Mouse (Mus musculus) hindbrain, embryonic 16.5 days (tissue): ENCODE results near the gene Cblb. TPM values are rescaled to one million over a fixed set of nuclear protein-coding genes. Genes with fewer than 3 reads are reported as not detected.

ENCODE experiments used
- ATAC-seq: fragments of 200-750 bp; cut with Nextera tagmentation; 2 replicates; pipeline ENCODE4 v1.8.0; 2017; ENCODE audit warnings: moderate TSS enrichment, moderate library complexity
- H3K27ac ChIP-seq: fragments of 300-500 bp; sonication (generic); 2 replicates; pipeline ENCODE4 v1.5.1; 2014; ENCODE audit warnings: low read depth, mild to moderate bottlenecking, control low read depth, low read length, moderate library complexity
- H3K27me3 ChIP-seq: fragments of 300-500 bp; sonication (generic); replicated peaks from 2 replicates; pipeline ENCODE4 v1.6.1; 2014; ENCODE audit warnings: low read length; ENCODE audit not compliant: control insufficient read depth, insufficient read depth
- H3K36me3 ChIP-seq: fragments of 300-500 bp; sonication (generic); 2 replicates; pipeline ENCODE4 v1.6.1; 2014; ENCODE audit warnings: mild to moderate bottlenecking, low read length, moderate library complexity, mixed read lengths; ENCODE audit not compliant: control insufficient read depth, insufficient read depth
- H3K4me1 ChIP-seq: fragments of 300-500 bp; sonication (generic); 2 replicates; pipeline ENCODE4 v1.6.1; 2014; ENCODE audit warnings: low read depth, low read length; ENCODE audit not compliant: control insufficient read depth, insufficient read depth
- H3K4me2 ChIP-seq: fragments of 300-500 bp; sonication (generic); 2 replicates; pipeline ENCODE4 v1.6.1; 2014; ENCODE audit warnings: mild to moderate bottlenecking, low read length, control low read depth, moderate library complexity
- H3K4me3 ChIP-seq: fragments of 300-500 bp; sonication (generic); 2 replicates; pipeline ENCODE4 v1.5.1; 2014; ENCODE audit warnings: mild to moderate bottlenecking, low read length, control low read depth, moderate library complexity
- H3K9ac ChIP-seq: fragments of 300-500 bp; sonication (generic); 2 replicates; pipeline ENCODE4 v1.6.1; 2014; ENCODE audit warnings: low read depth, mild to moderate bottlenecking, control low read depth, low read length, moderate library complexity
- H3K9me3 ChIP-seq: fragments of 300-500 bp; sonication (generic); 2 replicates; pipeline ENCODE4 v1.6.1; 2014; ENCODE audit warnings: mild to moderate bottlenecking, low read length, moderate library complexity; ENCODE audit not compliant: control insufficient read depth
- WGBS: fragments of 180-500 bp; shearing (Covaris S2); extraction: QIAGEN DNeasy Blood & Tissue Kit; methylation state at CpG from one replicate; pipeline ENCODE4 v1.1.7; 2014; 5-methylcytosine and 5-hydroxymethylcytosine counted together
- polyA plus RNA-seq: library from polyadenylated mRNA; unstranded; fragments of >200 nt; fragmentation: Nextera tagmentation; extraction: Ambion mirVana; gene quantifications from 2 replicates; pipeline ENCODE4 v1.2.1, GENCODE M21; 2015

Gene Cblb
- polyA plus RNA-seq, 1 experiment from 2014 or later = 8.0 TPM

GRCm38 (mm10) chr16:52222896-52223295 lies 191.9 kb downstream of the Cblb start:
- ATAC-seq = no peak
- no peaks in the 10 kb centered on the region for H3K9me3 ChIP-seq

GRCm38 (mm10) chr16:52229446-52229845 lies 198.4 kb downstream of the Cblb start:
- no peaks in the 10 kb centered on the region for H3K4me1 ChIP-seq
- no peak overlapping the region for H3K9ac ChIP-seq
- 85% methylated on average over 7 of the region's 7 CpGs for WGBS
- ATAC-seq = no peak
- no peaks in the 10 kb centered on the region for H3K36me3 ChIP-seq
- no peaks in the 10 kb centered on the region for H3K9me3 ChIP-seq
- H3K4me2 ChIP-seq = no peak overlapping the region
- no peak overlapping the region for H3K27ac ChIP-seq
- H3K27me3 ChIP-seq = no peaks in the 10 kb centered on the region
- no peak overlapping the region for H3K4me3 ChIP-seq

More at GRCm38 (mm10) chr16:52222896-52223295, 191.9 kb downstream of the Cblb start:
- Histone ChIP-seq H3K9ac (no peak overlapping the region), H3K27me3 (no peaks in the 10 kb centered on the region), H3K4me3 (no peak overlapping the region), H3K36me3 (no peaks in the 10 kb centered on the region), H3K4me2 (no peak overlapping the region), H3K27ac (no peak overlapping the region), H3K4me1 (no peaks in the 10 kb centered on the region)
- WGBS = 80% methylated on average over 4 of the region's 4 CpGs

- Histone ChIP-seq H3K27ac (no peak overlapping the region), H3K4me3 (no peak overlapping the region), H3K9me3 (no peaks in the 10 kb centered on the region), H3K36me3 (no peaks in the 10 kb centered on the region), H3K4me1 (no peaks in the 10 kb centered on the region), H3K4me2 (no peak overlapping the region), H3K9ac (no peak overlapping the region), H3K27me3 (no peaks in the 10 kb centered on the region)
- no peak for ATAC-seq
- WGBS = 67% methylated on average over 2 of the region's 2 CpGs
Observed at GRCm38 (mm10) chr16:52229930-52230329, 198.9 kb downstream of the Cblb start.

GRCm38 (mm10) chr16:52242144-52242543 lies 211.1 kb downstream of the Cblb start:
- 86% methylated on average over 2 of the region's 2 CpGs for whole genome bisulfite sequencing
- Histone ChIP-seq H3K36me3 (no peaks in the 10 kb centered on the region), H3K4me3 (no peak overlapping the region), H3K27me3 (no peaks in the 10 kb centered on the region), H3K9me3 (no peaks in the 10 kb centered on the region), H3K9ac (no peak overlapping the region), H3K4me2 (no peak overlapping the region), H3K4me1 (no peaks in the 10 kb centered on the region), H3K27ac (no peak overlapping the region)
- no peak for ATAC-seq

GRCm38 (mm10) chr16:52243421-52243973 lies 212.5 kb downstream of the Cblb start:
- peak; percentile 34; the same call in 1 of the 2 replicates for ATAC-seq

GRCm38 (mm10) chr16:52250196-52250595 lies 219.2 kb downstream of the Cblb start:
- no peak overlapping the region for H3K27ac ChIP-seq
- 0 out of 2 replicates have a peak, but pooled peaks cover 3% of the 10 kb centered on the region for H3K36me3 ChIP-seq
- no peaks in the 10 kb centered on the region for H3K4me1 ChIP-seq
- no peak for ATAC-seq
- no peaks in the 10 kb centered on the region for H3K9me3 ChIP-seq
- H3K27me3 ChIP-seq = no peaks in the 10 kb centered on the region
- H3K4me3 ChIP-seq = no peak overlapping the region
- no peak overlapping the region for H3K9ac ChIP-seq
- H3K4me2 ChIP-seq = no peak overlapping the region
- WGBS = 96% methylated on average over 4 of the region's 4 CpGs

More at GRCm38 (mm10) chr16:52243421-52243973, 212.5 kb downstream of the Cblb start:
- no peak overlapping the region for H3K9ac ChIP-seq
- no peak overlapping the region for H3K4me2 ChIP-seq
- H3K36me3 ChIP-seq = no peaks in the 10 kb centered on the region
- no peaks in the 10 kb centered on the region for H3K4me1 ChIP-seq
- WGBS = 87% methylated on average over 4 of the region's 4 CpGs
- no peaks in the 10 kb centered on the region for H3K9me3 ChIP-seq
- H3K27ac ChIP-seq = no peak overlapping the region
- no peaks in the 10 kb centered on the region for H3K27me3 ChIP-seq
- no peak overlapping the region for H3K4me3 ChIP-seq

- Histone ChIP-seq H3K27ac (no peak overlapping the region), H3K4me2 (no peak overlapping the region), H3K36me3 (0 out of 2 replicates have a peak, but pooled peaks cover 3% of the 10 kb centered on the region), H3K4me3 (no peak overlapping the region), H3K9me3 (no peaks in the 10 kb centered on the region), H3K9ac (no peak overlapping the region), H3K4me1 (no peaks in the 10 kb centered on the region), H3K27me3 (no peaks in the 10 kb centered on the region)
- 96% methylated on average over 4 of the region's 4 CpGs for whole genome bisulfite sequencing
- ATAC-seq = no peak
Observed at GRCm38 (mm10) chr16:52250935-52251334, 219.9 kb downstream of the Cblb start.
